Mouse (Mus musculus): ENCODE measurements around the gene Gulp1.

DNA sequence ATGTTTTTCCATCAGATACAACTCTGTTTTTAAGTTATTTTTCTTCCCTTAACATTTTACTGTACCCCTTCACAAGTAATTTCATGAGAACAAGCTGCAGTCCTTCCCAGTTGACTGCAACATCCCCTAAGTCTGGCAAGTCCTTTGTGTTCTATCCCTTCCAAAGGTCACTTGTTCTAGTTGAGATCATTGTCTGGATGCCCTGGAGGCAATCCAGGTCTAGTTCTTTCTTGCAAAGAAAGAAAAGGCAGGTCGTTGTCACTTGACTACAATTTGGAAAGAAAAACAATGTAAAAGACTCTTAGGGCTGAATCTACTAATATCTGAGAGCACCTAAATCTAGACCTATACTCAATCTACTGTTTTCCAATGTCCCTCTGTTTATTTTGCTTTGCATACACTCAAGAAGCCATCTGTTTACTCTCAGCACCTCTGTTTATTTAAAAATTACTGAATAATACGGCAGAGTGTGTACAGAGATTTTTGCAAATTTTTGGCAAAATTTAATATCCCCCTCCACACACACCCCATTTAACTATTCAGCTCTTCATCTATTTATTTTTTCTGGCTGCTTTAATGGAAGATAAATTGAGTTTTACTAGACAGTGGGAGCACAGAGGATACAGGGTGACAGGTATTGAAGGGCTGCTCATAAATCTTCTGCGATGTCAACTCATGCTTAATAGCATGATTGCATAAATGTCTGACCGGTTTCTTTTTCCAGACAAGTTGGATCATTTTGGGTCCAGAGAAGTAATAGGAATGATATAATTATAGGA, 252.5 kb downstream of the Gulp1 start:
- TF ChIP-seq E2F4 (IDR thresholded peaks at IDR 0.05; ENCODE audit: insufficient replicate concordance, low read depth, low read length) (no peak), EP300 (IDR thresholded peaks at IDR 0.05; ENCODE audit: low read length) (no peak), CTCF (conservative IDR thresholded peaks at IDR 0.05 in 1 of 2, IDR thresholded peaks at IDR 0.05 in 1 of 2; ENCODE audit: low read depth in 2 of 2, low read length in 2 of 2) (no peak), POLR2AphosphoS2 (IDR thresholded peaks at IDR 0.05; ENCODE audit: low read depth, low read length) (no peak), MEF2A (IDR thresholded peaks at IDR 0.05; ENCODE audit: borderline replicate concordance, low read depth, low read length) (no peak), RCOR1 (conservative IDR thresholded peaks at IDR 0.05; ENCODE audit: low read depth, low read length) (no peak)

Data from CH12.LX (cell line).